Mouse (Mus musculus) limb, embryonic 10.5 days (tissue): ENCODE data around the gene Slc12a5. TPM values are rescaled to one million over a fixed set of nuclear protein-coding genes. Genes with fewer than 3 reads are reported as not detected.

Source experiments
- DNase-seq: peaks from one replicate; pipeline ENCODE4 v3.0.0-alpha.2; 2017; ENCODE audit warnings: low spot score
- H3K27ac ChIP-seq: fragments of 300-500 bp; sonication (generic); 2 replicates; pipeline ENCODE4 v1.5.1; 2016; ENCODE audit warnings: mild to moderate bottlenecking
- H3K27me3 ChIP-seq: fragments of 300-500 bp; sonication (generic); 2 replicates; pipeline ENCODE4 v1.6.1; 2016; ENCODE audit warnings: low read depth, mild to moderate bottlenecking; ENCODE audit not compliant: poor library complexity, severe bottlenecking
- H3K36me3 ChIP-seq: fragments of 300-500 bp; sonication (generic); 2 replicates; pipeline ENCODE4 v1.6.1; 2016; ENCODE audit warnings: mild to moderate bottlenecking, moderate library complexity
- H3K4me1 ChIP-seq: fragments of 300-500 bp; sonication (generic); 2 replicates; pipeline ENCODE4 v1.6.1; 2016
- H3K4me3 ChIP-seq: fragments of 300-500 bp; sonication (generic); 2 replicates; pipeline ENCODE4 v1.5.1; 2016; ENCODE audit warnings: mild to moderate bottlenecking, moderate library complexity
- H3K9me3 ChIP-seq: fragments of 300-500 bp; sonication (generic); replicated peaks from 2 replicates; pipeline ENCODE4 v1.6.1; 2016; ENCODE audit warnings: mild to moderate bottlenecking
- WGBS: fragments of 180-500 bp; shearing (Covaris S2); methylation state at CpG from one replicate; pipeline ENCODE4 v1.1.7; 2016; 5-methylcytosine and 5-hydroxymethylcytosine counted together
- polyA plus RNA-seq: library from polyadenylated mRNA; unstranded; fragments of >200 nt; fragmentation: Nextera tagmentation; extraction: Ambion mirVana; gene quantifications from 2 replicates; pipeline ENCODE4 v1.2.1, GENCODE M21; 2016

The Slc12a5 gene
- polyA plus RNA-seq, 1 experiment from 2014 or later, result 0.83 TPM

DNA sequence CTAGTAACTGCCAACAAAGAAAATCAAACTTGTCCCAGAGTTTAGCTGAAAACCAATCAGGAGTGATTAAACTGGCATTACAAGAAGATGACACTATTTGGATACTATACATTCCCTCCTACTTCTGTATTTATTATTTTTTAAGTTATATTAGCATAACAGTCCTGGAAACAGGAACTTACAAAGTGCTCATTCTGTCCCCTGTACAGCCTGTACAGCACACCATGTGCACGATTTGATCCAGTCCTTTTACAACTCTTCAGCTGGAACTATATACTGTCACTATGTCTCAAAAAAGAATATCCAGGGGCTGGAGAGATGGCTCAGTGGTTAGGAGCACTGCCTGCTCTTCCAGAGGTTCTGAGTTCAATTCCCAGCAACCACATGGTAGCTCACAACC lies 66.6 kb downstream of the Slc12a5 start:
- WGBS, result 86% methylated on average over 1 of the region's 1 CpGs
- DNase-seq, result no peak
- Histone ChIP-seq H3K27ac (no peak overlapping the region), H3K9me3 (no peaks in the 10 kb centered on the region), H3K4me1 (no peaks in the 10 kb centered on the region), H3K36me3 (peaks cover 21% of the 10 kb centered on the region), H3K4me3 (no peak overlapping the region), H3K27me3 (no peaks in the 10 kb centered on the region)

DNA sequence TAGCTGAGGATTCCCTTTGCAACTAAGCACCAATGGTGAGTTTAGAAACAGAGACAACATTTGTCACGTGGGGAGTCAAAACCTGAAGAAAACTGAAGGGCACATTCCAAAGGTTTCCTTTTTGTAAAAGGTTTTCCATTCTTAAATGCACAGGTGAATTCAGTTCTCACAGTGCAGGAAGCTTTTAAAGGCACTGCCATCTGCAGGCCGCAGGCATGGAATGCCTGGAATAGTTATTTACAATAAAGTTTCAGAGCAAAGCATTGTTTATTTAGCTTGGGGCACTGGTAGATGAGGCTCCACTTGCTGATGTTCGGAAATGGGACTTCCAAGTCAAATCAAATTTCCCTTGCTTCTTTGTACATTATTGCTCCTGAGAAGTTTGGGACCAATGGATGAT lies 71.9 kb downstream of the Slc12a5 start:
- H3K9me3 ChIP-seq, result no peaks in the 10 kb centered on the region
- H3K4me1 ChIP-seq, result peaks cover 19% of the 10 kb centered on the region
- DNase-seq, result no peak
- H3K27ac ChIP-seq, result no peak overlapping the region
- no peaks in the 10 kb centered on the region for H3K27me3 ChIP-seq
- H3K36me3 ChIP-seq, result peaks cover 9% of the 10 kb centered on the region; the same call in 1 of the 2 replicates
- peak overlapping the region; percentile 93; the same call in 1 of the 2 replicates for H3K4me3 ChIP-seq
- 68% methylated on average over 3 of the region's 3 CpGs for WGBS

DNA sequence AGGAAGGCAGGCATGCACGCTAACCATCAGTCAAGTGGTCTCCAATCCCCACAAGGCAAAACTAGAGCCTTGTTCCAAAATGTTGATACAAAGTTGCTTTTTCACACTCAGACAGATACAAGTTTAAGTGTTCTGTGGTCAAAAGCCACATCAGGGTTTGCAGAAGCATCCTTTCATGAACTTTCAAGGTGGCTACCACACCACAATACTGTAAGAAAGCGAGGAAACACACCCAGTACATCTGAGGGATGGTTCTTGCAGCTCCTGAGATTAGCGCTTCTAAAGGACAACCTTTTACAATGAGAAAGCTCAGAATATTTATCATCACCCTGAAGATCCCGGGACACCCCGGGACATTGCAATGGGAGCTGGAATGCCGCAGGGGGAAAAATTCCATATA lies 72.7 kb downstream of the Slc12a5 start:
- peaks cover 9% of the 10 kb centered on the region; the same call in 1 of the 2 replicates for H3K36me3 ChIP-seq
- peak overlapping the region; percentile 93 for H3K4me3 ChIP-seq
- DNase-seq, result no peak
- H3K27me3 ChIP-seq, result no peaks in the 10 kb centered on the region
- peaks cover 19% of the 10 kb centered on the region for H3K4me1 ChIP-seq
- no peaks in the 10 kb centered on the region for H3K9me3 ChIP-seq
- 66% methylated on average over 6 of the region's 6 CpGs for WGBS
- H3K27ac ChIP-seq, result 0 out of 2 replicates have a peak overlapping the region, but pooled peaks have one; percentile 99

DNA sequence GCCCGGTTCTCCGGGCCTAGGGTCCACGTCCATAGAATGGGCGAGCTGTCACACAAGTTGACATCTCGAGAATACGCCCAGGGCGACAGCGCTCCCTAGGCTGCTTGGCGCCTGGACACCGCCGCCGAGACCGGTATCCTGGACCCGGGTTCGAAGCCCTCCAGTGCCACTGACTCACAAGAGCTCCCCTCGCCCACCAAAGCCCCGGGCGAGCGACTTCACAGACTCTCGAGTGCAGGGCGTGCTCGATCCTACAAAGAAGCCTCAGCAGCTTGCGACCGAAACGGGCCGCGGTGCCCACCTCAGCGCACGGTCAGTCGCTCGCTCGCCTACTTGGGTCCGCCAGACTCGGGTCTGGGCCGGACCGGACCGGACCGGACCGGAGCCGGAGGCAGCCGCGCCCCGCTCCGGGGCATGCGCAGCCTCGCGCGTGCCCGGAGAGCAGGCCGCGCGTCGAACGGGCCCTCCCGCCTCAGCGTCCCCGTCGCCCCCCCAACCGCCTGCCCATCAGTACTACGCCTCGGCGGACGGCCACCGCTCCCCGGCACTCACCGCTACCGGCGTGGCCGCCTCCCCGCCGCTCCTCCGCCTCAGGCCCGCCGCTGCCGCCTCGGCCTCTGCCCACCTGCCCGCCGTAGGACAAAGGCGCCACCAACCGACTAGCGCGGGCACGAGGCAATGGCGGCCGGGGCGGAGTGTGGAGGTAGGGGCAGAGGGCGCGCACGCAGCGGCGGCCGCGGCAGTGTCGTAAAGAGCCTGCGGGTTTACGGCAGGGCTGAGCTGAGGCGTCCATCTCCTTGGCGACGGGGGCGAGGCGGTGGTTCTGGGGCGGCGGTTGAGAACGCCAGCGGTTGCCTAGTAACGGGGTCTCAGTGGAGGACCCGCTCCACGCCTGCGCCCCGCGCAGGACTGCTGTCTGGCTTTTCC lies 73.8 kb downstream of the Slc12a5 start, which contains the start of gene Ncoa5:
Ncoa5 (minus strand) TSS at position 737 of the 927 bp plus-strand sequence.
- H3K36me3 ChIP-seq, result peaks cover 4% of the 10 kb centered on the region; the same call in 1 of the 2 replicates
- H3K4me1 ChIP-seq, result peaks cover 19% of the 10 kb centered on the region
- H3K27ac ChIP-seq, result peak within 1 kb of the TSS; percentile 99
- peak within 1 kb of the TSS; percentile 93 for H3K4me3 ChIP-seq
- H3K27me3 ChIP-seq, result no peaks in the 10 kb centered on the region
- DNase-seq, result peak; percentile 100
- under 1% methylated on average over 104 of the region's 111 CpGs for WGBS
- no peaks in the 10 kb centered on the region for H3K9me3 ChIP-seq

DNA sequence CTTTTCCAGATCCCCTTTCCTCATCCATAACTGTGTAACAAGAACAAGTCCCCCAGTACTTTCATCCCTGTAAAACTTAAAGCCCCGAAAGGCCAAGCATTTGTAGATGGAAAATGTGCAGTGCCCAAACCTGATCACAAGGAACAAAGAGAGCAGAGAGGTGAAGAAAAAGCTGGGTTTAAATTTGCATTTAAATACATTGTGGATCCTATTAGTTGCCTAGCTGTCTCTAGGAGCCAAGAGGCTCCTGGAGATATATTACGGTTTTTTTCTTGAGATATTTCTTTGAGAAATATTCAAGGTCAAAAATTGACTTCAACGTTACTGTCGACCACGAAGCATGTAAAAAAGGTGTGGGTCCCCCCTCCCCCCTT lies 74.4 kb downstream of the Slc12a5 start:
- 50% methylated on average over 5 of the region's 5 CpGs for WGBS
- Histone ChIP-seq H3K9me3 (no peaks in the 10 kb centered on the region), H3K4me3 (peak overlapping the region; percentile 93), H3K27me3 (no peaks in the 10 kb centered on the region), H3K36me3 (peaks cover 4% of the 10 kb centered on the region; the same call in 1 of the 2 replicates), H3K4me1 (peaks cover 19% of the 10 kb centered on the region), H3K27ac (peak overlapping the region; percentile 99)
- no peak for DNase-seq

DNA sequence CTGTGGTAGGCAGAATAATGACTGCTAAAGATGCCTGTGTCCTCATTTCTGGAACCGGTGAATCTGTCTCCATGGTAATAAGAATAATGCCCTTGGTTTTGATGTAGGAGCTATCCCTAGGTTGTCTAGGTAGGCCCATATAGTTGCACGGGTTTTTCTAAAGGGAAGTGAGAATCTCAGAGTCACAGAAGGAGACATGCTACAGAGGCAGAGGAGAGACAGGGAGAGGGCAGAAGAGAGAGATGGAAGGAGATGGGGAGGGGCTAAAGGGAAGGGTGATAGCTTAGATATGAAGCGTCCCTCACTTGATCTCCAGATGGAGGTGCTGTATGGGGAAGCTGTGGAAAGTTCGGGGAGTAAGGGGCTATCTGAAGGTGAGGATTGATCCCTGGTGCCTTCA lies 76.8 kb downstream of the Slc12a5 start:
- H3K4me1 ChIP-seq, result peaks cover 17% of the 10 kb centered on the region
- H3K36me3 ChIP-seq, result no peaks in the 10 kb centered on the region
- H3K27ac ChIP-seq, result no peak overlapping the region
- no peaks in the 10 kb centered on the region for H3K9me3 ChIP-seq
- DNase-seq, result no peak
- no peak overlapping the region for H3K4me3 ChIP-seq
- 73% methylated on average over 4 of the region's 4 CpGs for WGBS
- no peaks in the 10 kb centered on the region for H3K27me3 ChIP-seq

DNA sequence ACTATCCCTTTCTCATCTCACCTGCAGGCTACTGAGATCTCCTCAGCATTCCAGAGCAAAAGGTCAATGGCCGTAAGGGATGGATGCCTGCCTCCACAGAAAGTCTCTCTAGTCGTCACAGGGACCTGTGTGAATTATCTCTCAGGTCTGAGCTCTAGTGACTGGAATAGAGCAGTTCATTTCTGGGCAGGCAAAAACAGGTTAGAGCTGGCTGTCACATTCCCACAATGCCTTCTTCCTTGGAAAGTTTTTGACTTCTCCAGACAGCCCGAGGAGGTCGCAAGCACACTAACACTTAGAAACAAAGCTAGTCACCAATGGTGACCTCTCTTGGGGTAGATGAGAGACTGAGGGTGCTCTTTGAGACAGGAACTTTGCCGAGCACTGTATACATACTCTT lies 81.5 kb downstream of the Slc12a5 start:
- Histone ChIP-seq H3K4me3 (no peak overlapping the region), H3K9me3 (no peaks in the 10 kb centered on the region), H3K27me3 (no peaks in the 10 kb centered on the region), H3K27ac (no peak overlapping the region), H3K36me3 (no peaks in the 10 kb centered on the region), H3K4me1 (peaks cover 11% of the 10 kb centered on the region)
- no peak for DNase-seq
- 74% methylated on average over 5 of the region's 5 CpGs for WGBS

DNA sequence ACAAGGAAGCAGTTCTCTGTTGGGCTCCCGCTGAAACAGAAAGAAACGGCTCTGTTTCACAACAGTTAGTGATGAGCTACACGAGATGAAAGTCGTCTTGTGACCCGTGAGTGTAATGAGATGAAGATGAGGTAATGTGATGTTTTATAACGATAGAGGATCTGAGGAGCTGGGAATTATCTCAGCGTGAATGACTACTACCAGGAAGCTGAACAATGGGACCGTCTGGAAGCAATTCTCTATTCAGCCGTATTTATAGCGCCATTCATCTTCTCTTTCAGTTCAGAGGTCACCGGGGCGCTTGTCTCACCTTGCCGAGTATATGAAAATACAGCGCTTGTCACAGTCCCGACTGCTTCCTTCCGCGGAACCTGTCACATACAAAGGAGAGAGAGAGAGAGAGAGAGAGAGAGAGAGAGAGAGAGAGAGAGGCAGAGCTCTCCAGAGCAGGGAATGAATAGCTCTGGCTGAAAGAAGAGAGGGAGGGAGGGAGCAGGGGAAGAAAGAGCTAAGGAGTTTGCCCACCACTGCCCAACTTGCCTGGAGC lies 82.6 kb downstream of the Slc12a5 start:
- H3K27me3 ChIP-seq, result no peaks in the 10 kb centered on the region
- peak overlapping the region; percentile 9; the same call in 1 of the 2 replicates for H3K27ac ChIP-seq
- peak overlapping the region; percentile 13; the same call in 1 of the 2 replicates for H3K4me3 ChIP-seq
- no peaks in the 10 kb centered on the region for H3K36me3 ChIP-seq
- DNase-seq, result no peak
- peaks cover 11% of the 10 kb centered on the region for H3K4me1 ChIP-seq
- WGBS, result 7% methylated on average over 17 of the region's 17 CpGs
- H3K9me3 ChIP-seq, result no peaks in the 10 kb centered on the region

DNA sequence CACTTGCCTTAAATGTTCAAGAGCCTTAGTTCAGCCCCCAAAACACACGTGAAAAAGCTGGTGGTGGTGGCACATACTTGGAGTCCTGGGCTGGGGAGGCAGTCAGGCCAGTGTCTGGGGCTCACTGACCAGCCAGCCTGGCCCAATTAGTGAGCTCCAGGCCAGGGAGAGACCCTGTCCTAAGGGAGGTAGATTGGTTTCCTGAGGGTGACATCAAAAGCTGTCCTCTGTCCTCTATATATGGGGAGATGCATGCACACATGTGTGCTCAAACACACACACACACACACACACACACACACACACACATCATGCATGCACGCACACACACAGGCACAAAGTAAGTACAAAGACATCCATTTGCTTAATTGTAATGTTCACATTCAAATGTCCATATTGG lies 83.1 kb downstream of the Slc12a5 start:
- DNase-seq, result no peak
- Histone ChIP-seq H3K4me1 (peaks cover 11% of the 10 kb centered on the region), H3K27ac (peak overlapping the region; percentile 9; the same call in 1 of the 2 replicates), H3K4me3 (no peak overlapping the region), H3K27me3 (no peaks in the 10 kb centered on the region), H3K36me3 (no peaks in the 10 kb centered on the region), H3K9me3 (no peaks in the 10 kb centered on the region)
- 67% methylated on average over 2 of the region's 2 CpGs for WGBS

DNA sequence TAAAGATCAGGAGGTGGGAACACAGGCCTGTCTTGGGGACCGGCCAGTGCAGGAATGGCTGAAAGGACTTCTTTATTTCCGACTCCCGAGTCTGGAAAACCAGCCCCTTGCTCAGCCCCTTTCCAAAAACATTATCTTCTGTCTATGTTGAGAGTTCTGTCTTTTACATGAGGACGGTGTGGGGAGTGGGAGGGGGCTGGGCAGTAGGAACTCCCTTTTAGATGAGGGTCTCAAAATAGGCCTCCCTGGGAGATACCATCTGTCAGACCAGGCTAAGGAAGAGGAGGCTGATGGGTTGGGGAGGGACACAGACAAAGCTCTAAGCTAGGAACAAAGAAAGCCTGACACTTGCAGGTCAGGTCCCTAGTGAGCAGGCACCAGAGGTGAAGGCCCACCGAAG lies 88.4 kb downstream of the Slc12a5 start:
- H3K27ac ChIP-seq, result no peak overlapping the region
- 67% methylated on average over 5 of the region's 5 CpGs for whole genome bisulfite sequencing

More for the DNA sequence above, 88.4 kb downstream of the Slc12a5 start:
- H3K4me1 ChIP-seq, result no peaks in the 10 kb centered on the region
- no peak overlapping the region for H3K4me3 ChIP-seq
- no peaks in the 10 kb centered on the region for H3K9me3 ChIP-seq
- no peaks in the 10 kb centered on the region for H3K27me3 ChIP-seq
- no peaks in the 10 kb centered on the region for H3K36me3 ChIP-seq
- DNase-seq, result no peak

Other genes starting within 250 kb of the Slc12a5 start
- not detected in 2 replicates for gene Spint5, start 245.5 kb upstream of the Slc12a5 start, polyA plus RNA-seq
- gene Wfdc3, start 214.9 kb upstream of the Slc12a5 start, polyA plus RNA-seq, result 0.95 and 0.98 TPM in 2 replicates
- 93.1 and 93.2 TPM in 2 replicates for gene Dnttip1, start 214.8 kb upstream of the Slc12a5 start, polyA plus RNA-seq
- 607 and 617 TPM in 2 replicates for gene Ube2c, start 190.9 kb upstream of the Slc12a5 start, polyA plus RNA-seq
- gene Tnnc2, start 180.8 kb upstream of the Slc12a5 start, polyA plus RNA-seq, result 0.79 and 1.3 TPM in 2 replicates
- 9.0 and 12.2 TPM in 2 replicates for gene Snx21, start 175.0 kb upstream of the Slc12a5 start, polyA plus RNA-seq
- 14.7 and 18.4 TPM in 2 replicates for gene Acot8, start 155.9 kb upstream of the Slc12a5 start, polyA plus RNA-seq
- gene Zswim3, start 155.7 kb upstream of the Slc12a5 start, polyA plus RNA-seq, result 9.1 and 9.9 TPM in 2 replicates
- gene Zswim1, start 138.1 kb upstream of the Slc12a5 start, polyA plus RNA-seq, result 24.3 and 24.6 TPM in 2 replicates
- gene Spata25, start 132.3 kb upstream of the Slc12a5 start, polyA plus RNA-seq, result 0.36 TPM in 1 of 2 replicates, not detected in the other
- gene Ctsa, start 127.9 kb upstream of the Slc12a5 start, polyA plus RNA-seq, result 93.0 and 105 TPM in 2 replicates
- gene Neurl2, start 127.3 kb upstream of the Slc12a5 start, polyA plus RNA-seq, result 4.0 and 6.9 TPM in 2 replicates
- 20.2 and 24.9 TPM in 2 replicates for gene Pltp, start 103.1 kb upstream of the Slc12a5 start, polyA plus RNA-seq
- gene Pcif1, start 81.5 kb upstream of the Slc12a5 start, polyA plus RNA-seq, result 73.7 and 86.7 TPM in 2 replicates
- 18.0 and 21.3 TPM in 2 replicates for gene Zfp335, start 49.0 kb upstream of the Slc12a5 start, polyA plus RNA-seq
- 0.31 and 0.33 TPM in 2 replicates for gene Mmp9, start 20.0 kb upstream of the Slc12a5 start, polyA plus RNA-seq
- 92.9 and 105 TPM in 2 replicates for gene Ncoa5, start 74.1 kb downstream of the Slc12a5 start, polyA plus RNA-seq
- 10.5 and 11.5 TPM in 2 replicates for gene Cd40, start 94.8 kb downstream of the Slc12a5 start, polyA plus RNA-seq
- not detected in 2 replicates for gene 1700025C18Rik, start 129.9 kb downstream of the Slc12a5 start, polyA plus RNA-seq